Mouse (Mus musculus): ENCODE results near the gene Slx4ip. TPM values are rescaled to one million over a fixed set of nuclear protein-coding genes. Genes with fewer than 3 reads are reported as not detected.

Gene Slx4ip
- polyA plus RNA-seq, 1 experiment from 2014 or later = 6.1 TPM

DNA sequence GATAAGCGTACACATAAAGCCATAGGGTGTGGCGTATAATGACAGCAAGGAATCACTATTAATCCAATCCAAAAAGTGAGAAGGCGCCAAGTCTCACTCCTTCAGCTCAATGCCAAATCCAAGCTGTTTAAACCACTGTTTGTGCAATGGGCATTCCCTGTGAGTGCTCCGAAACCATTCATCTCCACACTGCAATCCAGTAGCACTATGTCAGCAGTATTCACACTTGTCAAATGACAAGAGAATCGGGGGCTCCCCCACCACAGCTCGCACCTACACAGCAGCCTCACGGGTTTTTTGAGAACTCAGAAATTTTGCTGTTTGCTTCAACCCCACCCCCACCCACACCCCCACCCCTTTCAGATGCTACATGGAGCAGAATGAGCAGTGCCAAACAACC lies 190.0 kb downstream of the Slx4ip start:
- DNase-seq (ENCODE audit: low spot score) (no peak), ATAC-seq (ENCODE audit: low read depth) (no peak)
- Histone ChIP-seq H3K27ac (replicated peaks; ENCODE audit: low read depth, low read length) (no peak overlapping the region), H3K4me2 (ENCODE audit: low read depth, low read length) (no peak overlapping the region), H3K36me3 (ENCODE audit: control insufficient read depth, insufficient read depth, low read length) (peaks cover 36% of the 10 kb centered on the region), H3K27me3 (replicated peaks; ENCODE audit: control insufficient read depth, insufficient read depth, low read length) (no peaks in the 10 kb centered on the region), H3K4me1 (ENCODE audit: control insufficient read depth, insufficient read depth, low read length) (peaks cover 15% of the 10 kb centered on the region), H3K4me3 (ENCODE audit: low read depth, low read length) (no peak overlapping the region), H3K9me3 (ENCODE audit: control insufficient read depth, low read length) (no peaks in the 10 kb centered on the region), H3K9ac (ENCODE audit: low read depth, low read length) (no peak overlapping the region)
- WGBS = 78% methylated on average over 7 of the region's 7 CpGs

DNA sequence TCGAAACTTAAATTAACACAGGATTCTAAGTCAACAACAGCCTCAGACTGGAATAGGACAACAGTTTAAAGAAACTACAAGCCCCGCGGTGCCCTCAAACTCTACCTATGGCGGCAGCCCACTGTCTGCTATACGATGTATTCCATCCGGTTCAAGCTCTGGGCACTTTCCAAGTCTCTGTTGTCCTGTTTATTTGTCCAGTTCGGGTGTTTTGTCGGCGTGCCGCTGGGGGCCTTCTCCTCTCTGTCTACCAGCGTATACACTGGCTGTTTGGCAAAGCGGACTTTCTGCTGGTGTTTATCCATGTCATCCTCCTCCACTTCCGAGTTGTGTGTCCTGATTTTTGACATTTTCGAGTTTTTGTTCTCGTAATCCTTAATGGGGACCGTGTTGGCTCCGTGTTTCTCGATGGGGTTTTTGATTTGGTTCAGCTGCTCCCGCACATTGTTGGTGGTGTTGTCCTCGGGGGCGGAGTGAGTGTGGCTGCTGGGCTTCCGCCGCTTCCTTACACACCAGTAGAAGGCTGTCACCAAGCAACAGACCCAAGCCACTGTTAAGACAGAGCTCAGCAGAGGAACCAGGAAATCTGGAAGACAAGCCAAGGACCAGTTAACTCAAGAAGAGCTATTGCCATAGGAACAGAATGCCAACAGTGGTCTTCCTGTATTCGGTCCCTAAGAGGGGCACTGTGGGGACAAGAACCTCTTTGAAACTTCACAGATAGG lies 192.0 kb downstream of the Slx4ip start:
- H3K27me3 ChIP-seq (replicated peaks; ENCODE audit: control insufficient read depth, insufficient read depth, low read length) = no peaks in the 10 kb centered on the region
- no peak overlapping the region for H3K9ac ChIP-seq (ENCODE audit: low read depth, low read length)
- no peak overlapping the region for H3K4me3 ChIP-seq (ENCODE audit: low read depth, low read length)
- no peak for ATAC-seq (ENCODE audit: low read depth)
- H3K9me3 ChIP-seq (ENCODE audit: control insufficient read depth, low read length) = no peaks in the 10 kb centered on the region
- no peak overlapping the region for H3K27ac ChIP-seq (replicated peaks; ENCODE audit: low read depth, low read length)
- WGBS = 88% methylated on average over 24 of the region's 24 CpGs
- no peak overlapping the region for H3K4me2 ChIP-seq (ENCODE audit: low read depth, low read length)
- no peak for DNase-seq (ENCODE audit: low spot score)
- peaks cover 20% of the 10 kb centered on the region for H3K4me1 ChIP-seq (ENCODE audit: control insufficient read depth, insufficient read depth, low read length)
- peaks cover 56% of the 10 kb centered on the region for H3K36me3 ChIP-seq (ENCODE audit: control insufficient read depth, insufficient read depth, low read length)

- no peak for DNase-seq (ENCODE audit: low spot score)
Observed at GRCm38 (mm10) chr2:137085257-137085656, 194.2 kb downstream of the Slx4ip start.

DNA sequence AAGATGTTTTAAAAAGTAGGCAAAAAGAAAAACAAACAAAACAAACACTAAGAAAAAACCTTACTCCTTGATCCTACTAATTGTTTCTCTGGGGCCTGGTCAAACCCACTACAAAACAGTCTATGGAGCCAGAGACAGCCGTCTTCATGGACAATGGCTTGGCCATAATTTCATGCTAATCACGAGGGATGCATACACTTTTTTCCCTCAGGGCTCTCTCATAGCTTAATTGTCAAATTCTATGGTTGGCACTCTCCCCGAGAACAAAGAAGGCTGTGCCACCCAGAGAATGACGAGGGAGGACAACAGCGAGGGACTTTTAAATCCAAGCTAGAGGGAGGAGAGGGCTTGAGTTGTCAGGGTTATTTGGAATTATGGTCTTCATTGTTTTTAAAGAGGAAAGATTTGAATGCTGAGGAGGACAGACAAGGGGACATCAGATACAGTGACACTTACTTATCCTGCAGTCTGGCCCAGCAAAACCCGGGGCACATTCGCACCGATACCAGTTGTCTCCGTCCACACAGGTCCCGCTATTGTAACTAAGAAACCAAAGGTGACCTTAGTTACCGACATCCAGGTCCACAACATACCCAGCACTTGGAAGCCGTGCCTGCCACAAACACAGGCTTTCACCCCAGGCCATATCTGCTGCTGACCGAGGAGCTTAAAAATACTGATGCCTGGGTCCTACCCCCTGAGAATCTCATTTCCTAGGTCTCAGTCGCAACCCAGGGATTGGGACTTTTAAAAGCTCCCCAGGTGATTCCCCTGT lies 195.8 kb downstream of the Slx4ip start:
- Histone ChIP-seq H3K9me3 (ENCODE audit: control insufficient read depth, low read length) (no peaks in the 10 kb centered on the region), H3K27me3 (replicated peaks; ENCODE audit: control insufficient read depth, insufficient read depth, low read length) (no peaks in the 10 kb centered on the region), H3K4me1 (ENCODE audit: control insufficient read depth, insufficient read depth, low read length) (0 out of 2 replicates have a peak, but pooled peaks cover 5% of the 10 kb centered on the region), H3K9ac (ENCODE audit: low read depth, low read length) (no peak overlapping the region), H3K27ac (replicated peaks; ENCODE audit: low read depth, low read length) (no peak overlapping the region), H3K4me2 (ENCODE audit: low read depth, low read length) (no peak overlapping the region), H3K36me3 (ENCODE audit: control insufficient read depth, insufficient read depth, low read length) (peaks cover 93% of the 10 kb centered on the region), H3K4me3 (ENCODE audit: low read depth, low read length) (no peak overlapping the region)
- WGBS = 72% methylated on average over 14 of the region's 14 CpGs
- ATAC-seq (ENCODE audit: low read depth) (no peak), DNase-seq (ENCODE audit: low spot score) (no peak)

More at GRCm38 (mm10) chr2:137085257-137085656, 194.2 kb downstream of the Slx4ip start:
- Histone ChIP-seq H3K36me3 (ENCODE audit: control insufficient read depth, insufficient read depth, low read length) (peaks cover 77% of the 10 kb centered on the region), H3K27me3 (replicated peaks; ENCODE audit: control insufficient read depth, insufficient read depth, low read length) (no peaks in the 10 kb centered on the region), H3K9ac (ENCODE audit: low read depth, low read length) (no peak overlapping the region), H3K27ac (replicated peaks; ENCODE audit: low read depth, low read length) (no peak overlapping the region), H3K4me1 (ENCODE audit: control insufficient read depth, insufficient read depth, low read length) (peaks cover 13% of the 10 kb centered on the region), H3K4me2 (ENCODE audit: low read depth, low read length) (no peak overlapping the region), H3K9me3 (ENCODE audit: control insufficient read depth, low read length) (no peaks in the 10 kb centered on the region), H3K4me3 (ENCODE audit: low read depth, low read length) (no peak overlapping the region)
- 73% methylated on average over 8 of the region's 8 CpGs for WGBS
- no peak for ATAC-seq (ENCODE audit: low read depth)

DNA sequence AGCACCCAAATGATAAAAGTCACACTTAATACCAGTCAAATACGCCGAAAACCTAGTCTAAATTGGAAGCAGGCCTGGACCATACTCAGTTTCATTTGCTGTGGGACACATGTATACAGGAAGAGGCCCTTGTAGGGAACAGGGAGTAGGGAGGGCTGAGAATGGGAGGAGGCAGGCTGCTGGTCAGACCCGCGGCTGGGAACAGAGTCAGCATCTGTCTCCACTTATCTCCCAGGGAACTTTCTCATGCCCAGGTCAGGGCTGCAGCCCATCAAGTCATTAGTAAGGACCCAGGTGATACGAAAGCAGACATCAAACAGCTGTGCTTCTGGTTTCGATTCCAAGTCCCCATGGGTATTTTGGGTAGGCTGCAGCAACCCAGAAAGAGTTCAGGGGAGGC lies 196.7 kb downstream of the Slx4ip start:
- 30% methylated on average over 6 of the region's 6 CpGs for WGBS
- DNase-seq (ENCODE audit: low spot score) (peak; percentile 58), ATAC-seq (ENCODE audit: low read depth) (peak; percentile 70)
- Histone ChIP-seq H3K9ac (ENCODE audit: low read depth, low read length) (no peak overlapping the region), H3K4me1 (ENCODE audit: control insufficient read depth, insufficient read depth, low read length) (0 out of 2 replicates have a peak, but pooled peaks cover 5% of the 10 kb centered on the region), H3K9me3 (ENCODE audit: control insufficient read depth, low read length) (no peaks in the 10 kb centered on the region), H3K27ac (replicated peaks; ENCODE audit: low read depth, low read length) (no peak overlapping the region), H3K4me2 (ENCODE audit: low read depth, low read length) (no peak overlapping the region), H3K36me3 (ENCODE audit: control insufficient read depth, insufficient read depth, low read length) (peaks cover 98% of the 10 kb centered on the region), H3K4me3 (ENCODE audit: low read depth, low read length) (no peak overlapping the region), H3K27me3 (replicated peaks; ENCODE audit: control insufficient read depth, insufficient read depth, low read length) (no peaks in the 10 kb centered on the region)

DNA sequence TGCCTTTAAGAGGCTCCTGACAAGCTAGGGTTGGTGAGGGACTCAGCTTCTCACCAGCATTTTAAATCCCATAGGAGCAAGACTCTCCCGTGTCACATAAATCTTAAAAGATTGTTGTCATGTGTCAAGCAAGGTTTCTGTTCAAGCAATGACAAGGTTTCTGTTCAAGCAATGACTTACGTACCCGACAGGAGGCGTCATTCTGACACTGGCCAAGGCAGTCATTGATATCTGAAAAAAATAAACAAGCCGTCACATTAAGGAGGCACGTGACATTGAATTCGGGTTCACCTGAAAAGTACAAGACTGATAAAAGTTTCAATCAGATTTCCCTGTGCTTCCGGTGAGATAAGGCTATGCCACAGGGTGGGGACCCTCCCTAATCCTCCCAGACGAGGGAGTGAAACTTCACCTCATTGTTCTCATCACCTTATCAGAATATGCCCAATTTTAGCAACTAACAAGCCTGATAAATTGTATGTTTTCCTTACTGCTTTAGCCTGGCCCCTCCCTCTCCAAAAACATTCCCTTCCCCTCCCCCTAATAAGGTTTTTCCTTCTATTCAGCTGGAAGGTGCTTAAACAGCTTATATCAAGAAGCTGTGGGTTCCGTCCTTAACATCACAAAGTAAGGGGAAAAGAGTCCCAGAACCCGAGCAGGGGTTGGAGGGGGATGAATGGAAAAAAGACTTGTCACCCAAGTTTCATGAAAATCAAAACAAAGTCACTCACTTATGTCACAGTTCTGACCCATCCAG lies 200.9 kb downstream of the Slx4ip start:
- WGBS = 80% methylated on average over 11 of the region's 11 CpGs
- Histone ChIP-seq H3K36me3 (ENCODE audit: control insufficient read depth, insufficient read depth, low read length) (peaks cover 96% of the 10 kb centered on the region), H3K9ac (ENCODE audit: low read depth, low read length) (no peak overlapping the region), H3K9me3 (ENCODE audit: control insufficient read depth, low read length) (no peaks in the 10 kb centered on the region), H3K4me1 (ENCODE audit: control insufficient read depth, insufficient read depth, low read length) (0 out of 2 replicates have a peak, but pooled peaks cover 5% of the 10 kb centered on the region), H3K27ac (replicated peaks; ENCODE audit: low read depth, low read length) (no peak overlapping the region), H3K27me3 (replicated peaks; ENCODE audit: control insufficient read depth, insufficient read depth, low read length) (no peaks in the 10 kb centered on the region), H3K4me3 (ENCODE audit: low read depth, low read length) (no peak overlapping the region), H3K4me2 (ENCODE audit: low read depth, low read length) (no peak overlapping the region)
- DNase-seq (ENCODE audit: low spot score) (no peak), ATAC-seq (ENCODE audit: low read depth) (no peak)

DNA sequence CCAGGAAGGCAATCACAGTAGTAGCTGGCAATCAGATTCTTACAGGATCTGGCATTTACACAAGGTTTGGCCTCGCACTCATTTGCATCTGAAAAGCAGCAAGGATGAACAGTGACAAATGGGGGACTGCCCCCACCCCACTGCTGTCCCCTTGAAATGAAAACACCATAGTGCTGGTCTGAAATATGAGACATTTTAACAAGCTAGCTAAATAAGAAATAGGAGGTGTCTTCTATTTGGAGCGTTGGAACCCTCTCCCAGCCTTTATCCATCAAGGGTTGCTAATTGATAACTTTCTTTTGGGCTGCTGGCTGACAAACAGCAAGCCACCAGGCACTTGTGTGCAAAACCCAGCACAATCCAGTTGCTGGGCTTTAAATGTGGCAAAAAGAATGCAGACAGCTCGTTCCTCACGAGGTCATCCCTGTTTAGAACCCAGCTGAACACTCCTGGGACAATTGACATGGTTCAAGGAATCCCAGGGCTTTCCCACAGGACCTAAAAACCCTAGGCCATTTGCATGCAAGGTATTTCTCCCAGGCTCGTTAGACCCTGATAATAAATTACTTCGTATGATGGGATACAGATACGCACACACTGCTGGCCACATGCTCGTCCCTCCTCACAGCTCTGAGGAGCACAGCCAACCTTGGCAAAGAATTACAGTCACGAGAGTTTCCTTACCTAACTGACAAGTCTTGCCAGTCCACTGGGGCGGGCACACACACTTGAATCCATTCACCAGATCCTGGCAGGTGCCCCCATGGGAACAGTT lies 201.7 kb downstream of the Slx4ip start:
- H3K27me3 ChIP-seq (replicated peaks; ENCODE audit: control insufficient read depth, insufficient read depth, low read length) = no peaks in the 10 kb centered on the region
- DNase-seq (ENCODE audit: low spot score) = no peak
- WGBS = 51% methylated on average over 10 of the region's 10 CpGs
- no peak overlapping the region for H3K9ac ChIP-seq (ENCODE audit: low read depth, low read length)
- H3K4me1 ChIP-seq (ENCODE audit: control insufficient read depth, insufficient read depth, low read length) = 0 out of 2 replicates have a peak, but pooled peaks cover 4% of the 10 kb centered on the region
- no peaks in the 10 kb centered on the region for H3K9me3 ChIP-seq (ENCODE audit: control insufficient read depth, low read length)
- no peak overlapping the region for H3K4me3 ChIP-seq (ENCODE audit: low read depth, low read length)
- peaks cover 88% of the 10 kb centered on the region for H3K36me3 ChIP-seq (ENCODE audit: control insufficient read depth, insufficient read depth, low read length)
- no peak overlapping the region for H3K27ac ChIP-seq (replicated peaks; ENCODE audit: low read depth, low read length)
- no peak overlapping the region for H3K4me2 ChIP-seq (ENCODE audit: low read depth, low read length)
- no peak for ATAC-seq (ENCODE audit: low read depth)

DNA sequence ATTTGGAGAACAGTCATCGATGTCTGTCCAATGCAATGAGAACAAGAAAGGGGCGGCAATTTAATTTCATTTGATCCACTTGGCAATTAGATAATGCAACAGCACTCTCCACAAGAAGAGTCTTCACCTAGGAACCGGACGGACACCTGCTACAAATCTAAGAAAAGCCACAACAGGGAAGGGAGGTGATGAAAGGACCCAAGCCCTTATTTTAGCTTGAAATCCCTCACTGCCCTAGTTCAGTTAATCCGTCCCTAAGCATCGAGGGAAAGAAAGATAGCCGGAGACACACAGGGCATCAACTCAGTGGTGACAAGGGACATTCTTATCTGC lies 202.2 kb downstream of the Slx4ip start:
- no peaks in the 10 kb centered on the region for H3K9me3 ChIP-seq (ENCODE audit: control insufficient read depth, low read length)
- H3K4me2 ChIP-seq (ENCODE audit: low read depth, low read length) = no peak overlapping the region
- WGBS = 70% methylated on average over 7 of the region's 7 CpGs
- H3K27ac ChIP-seq (replicated peaks; ENCODE audit: low read depth, low read length) = no peak overlapping the region
- no peak overlapping the region for H3K9ac ChIP-seq (ENCODE audit: low read depth, low read length)
- no peaks in the 10 kb centered on the region for H3K4me1 ChIP-seq (ENCODE audit: control insufficient read depth, insufficient read depth, low read length)
- peaks cover 83% of the 10 kb centered on the region for H3K36me3 ChIP-seq (ENCODE audit: control insufficient read depth, insufficient read depth, low read length)
- DNase-seq (ENCODE audit: low spot score) (no peak), ATAC-seq (ENCODE audit: low read depth) (no peak)
- no peaks in the 10 kb centered on the region for H3K27me3 ChIP-seq (replicated peaks; ENCODE audit: control insufficient read depth, insufficient read depth, low read length)
- H3K4me3 ChIP-seq (ENCODE audit: low read depth, low read length) = no peak overlapping the region
